15 mouse cellular contexts compared by ENCODE assay signal in genomic region chr5:74834401-74834800, GRCm38 (mm10).
"Had no signal": no experiment of that assay in that cellular context is flagged by ENCODE, and none has a peak within 500 bp of the region (broad histone marks: within the 10 kb centered on the region; RNA-seq: fewer than 3 reads in every experiment).

No protein-coding gene starts in this region.

- ATAC-seq: hindbrain, postnatal 0 days; intestine, embryonic 16.5 days; liver, embryonic 12.5 days had no signal

- DNase-seq: gastrocnemius, postnatal 14 days; gastrocnemius, postnatal 36 days; heart, adult 11 months; heart, adult 2 months; heart, postnatal 14 days; heart, postnatal 36 days; kidney, adult 11 months; kidney, postnatal 14 days; kidney, postnatal 36 days; layer of hippocampus, adult 9-11 months; layer of hippocampus, postnatal 36 days; left cerebral cortex, postnatal 4 days had no signal
